Mouse (Mus musculus) fibroblast of lung, adult 2 months (primary cell): ENCODE measurements around the gene Snrnp35.
"Not testable (repeated sequence)": the region's sequence is repeated elsewhere in the genome, so short reads cannot be mapped to it uniquely, and the experiment has no call there.

Experiments used
- DNase-seq: peaks from one replicate; pipeline ENCODE4 v3.0.0-alpha.2; 2011; ENCODE audit warnings: low read depth

The Snrnp35 gene

DNA sequence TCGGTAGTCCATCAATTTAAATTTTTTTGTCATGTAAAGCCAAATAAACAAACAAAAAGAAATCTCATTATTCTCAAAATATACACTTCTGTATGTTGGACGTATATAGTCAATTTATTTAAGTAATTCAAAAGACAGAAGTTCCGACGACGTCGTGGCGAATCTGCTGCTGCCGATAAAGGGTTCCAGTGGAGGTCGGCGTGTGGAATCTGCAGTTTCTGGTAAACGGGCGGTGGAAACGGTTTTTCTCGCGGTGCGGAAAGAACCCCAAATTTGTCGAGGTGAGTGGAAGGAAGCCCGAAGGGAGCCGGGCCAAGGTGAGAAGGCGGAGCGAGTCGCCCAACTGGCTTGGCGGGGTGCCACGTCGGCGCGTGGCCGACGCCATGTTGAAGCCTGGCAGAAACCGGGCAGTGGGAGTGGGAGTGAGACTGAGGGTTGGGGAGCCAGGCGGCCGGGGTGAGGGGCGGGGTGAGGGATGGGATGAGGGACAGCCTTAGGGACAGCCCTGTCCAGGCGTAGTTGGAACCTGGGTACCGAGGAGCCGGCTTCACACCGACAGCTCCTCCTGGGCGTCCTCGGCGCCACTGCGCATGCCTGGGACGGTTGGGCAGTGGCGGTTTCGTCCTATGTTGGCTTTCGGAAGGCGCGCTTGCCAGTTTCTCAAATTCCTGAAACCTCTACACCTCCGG is at the start of gene Snrnp35:
Snrnp35 (plus strand) TSS at position 169 of the 689 bp plus-strand sequence.
- peak; percentile 85 for DNase-seq

DNA sequence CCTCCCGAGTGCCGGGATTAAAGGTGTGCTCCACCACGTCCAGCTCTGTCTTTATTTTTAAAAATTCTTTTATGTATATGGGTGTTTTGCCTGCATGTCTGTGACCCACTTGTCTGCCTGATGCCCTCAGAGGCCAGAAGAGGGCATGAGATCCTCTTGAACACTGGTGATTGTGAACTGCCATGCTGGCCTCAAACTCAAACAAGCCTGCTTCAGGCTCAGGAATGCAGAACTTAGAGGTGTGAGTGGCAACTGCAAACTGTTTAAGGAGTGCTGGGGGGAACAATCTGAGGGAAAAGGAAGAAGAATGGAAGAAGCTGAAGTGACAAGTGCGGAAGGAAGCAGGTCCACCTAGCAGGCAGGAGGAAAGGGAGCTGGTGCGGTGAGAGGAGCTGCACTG is 44.7 kb upstream of the Snrnp35 start:
- no peak for DNase-seq

DNA sequence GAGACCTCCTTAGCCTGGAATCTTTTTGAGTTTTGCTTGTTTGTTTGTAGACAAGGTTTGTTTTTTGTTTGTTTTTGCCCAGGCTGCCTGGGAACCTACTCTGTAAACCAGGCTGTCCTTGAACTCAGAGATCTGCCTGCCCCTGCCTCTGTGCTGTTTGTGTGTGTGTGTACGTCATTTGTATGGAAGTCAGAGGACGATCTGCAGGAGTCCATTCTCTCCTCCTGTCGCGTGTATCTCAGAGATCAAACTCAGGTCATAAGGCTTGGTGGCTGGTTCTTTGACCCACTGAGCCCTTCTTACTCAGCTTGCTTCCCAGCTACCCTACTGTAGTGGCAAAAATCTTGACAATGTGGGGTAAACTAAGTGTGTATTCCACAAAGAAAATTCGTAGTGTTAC is 44.2 kb upstream of the Snrnp35 start:
- no peak for DNase-seq

DNA sequence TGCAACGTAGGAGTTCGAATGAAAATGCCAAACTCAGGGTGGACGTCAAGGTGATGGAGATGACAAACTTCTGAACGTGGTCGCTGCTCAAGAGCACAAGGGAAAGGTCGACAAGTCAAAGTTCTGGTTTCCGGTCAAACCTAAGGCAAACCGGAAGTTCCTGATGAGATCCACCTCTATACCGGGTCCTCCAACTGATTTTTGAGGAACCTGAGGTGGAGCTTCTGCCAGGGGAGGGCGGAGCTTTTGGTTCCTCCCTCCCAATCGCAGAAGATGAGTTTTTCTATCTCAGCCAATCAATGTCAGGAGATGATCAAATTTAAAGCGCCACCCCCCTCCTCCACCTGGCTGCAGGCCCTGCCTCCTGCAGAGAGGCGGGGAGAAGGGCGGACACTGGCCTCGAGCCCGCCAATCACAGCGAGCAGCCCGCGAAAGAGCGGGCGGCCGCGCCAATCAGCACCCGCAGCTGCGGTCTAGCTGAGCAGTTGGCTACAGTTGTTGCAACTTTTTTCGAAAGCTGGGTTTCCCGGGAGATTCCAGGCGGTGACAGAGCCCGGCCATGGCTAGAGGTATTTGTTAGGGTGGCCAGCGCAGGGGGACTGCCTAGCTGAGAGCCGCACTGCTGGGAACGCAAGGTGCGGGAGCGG is 43.4 kb upstream of the Snrnp35 start, which contains the start of gene Kmt5a:
Kmt5a (plus strand) TSS at position 484 of the 647 bp plus-strand sequence.
- peak; percentile 87 for DNase-seq

DNA sequence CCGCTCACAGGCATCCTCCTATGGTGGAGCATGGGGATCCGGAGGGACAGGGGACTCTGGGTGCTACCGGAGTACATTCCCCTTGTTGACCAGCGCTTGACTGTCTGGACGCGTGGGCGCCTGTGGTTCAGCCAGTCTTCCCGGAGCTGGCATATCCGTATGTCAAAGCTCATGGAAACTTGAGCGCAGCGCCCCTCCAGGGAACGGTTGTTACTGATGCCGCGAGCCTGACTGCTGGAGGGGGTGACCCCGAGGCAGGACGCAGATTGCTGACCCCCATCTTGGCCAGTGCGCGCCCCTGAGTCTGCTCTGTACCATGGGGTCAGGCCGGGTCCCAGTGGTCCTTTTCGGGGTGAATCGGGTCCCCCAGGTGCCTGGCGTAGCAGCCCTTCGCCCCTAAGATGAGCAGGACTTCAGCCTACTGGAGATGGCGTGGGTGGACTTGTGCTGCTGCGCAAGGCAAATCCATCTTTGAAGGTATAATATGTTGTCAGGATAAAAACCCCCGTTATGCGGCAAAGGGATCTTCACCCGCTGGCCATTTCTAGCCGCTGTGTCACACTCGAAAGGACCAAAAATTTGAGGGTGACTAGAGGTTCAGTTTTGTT is 42.7 kb upstream of the Snrnp35 start:
- no peak for DNase-seq

DNA sequence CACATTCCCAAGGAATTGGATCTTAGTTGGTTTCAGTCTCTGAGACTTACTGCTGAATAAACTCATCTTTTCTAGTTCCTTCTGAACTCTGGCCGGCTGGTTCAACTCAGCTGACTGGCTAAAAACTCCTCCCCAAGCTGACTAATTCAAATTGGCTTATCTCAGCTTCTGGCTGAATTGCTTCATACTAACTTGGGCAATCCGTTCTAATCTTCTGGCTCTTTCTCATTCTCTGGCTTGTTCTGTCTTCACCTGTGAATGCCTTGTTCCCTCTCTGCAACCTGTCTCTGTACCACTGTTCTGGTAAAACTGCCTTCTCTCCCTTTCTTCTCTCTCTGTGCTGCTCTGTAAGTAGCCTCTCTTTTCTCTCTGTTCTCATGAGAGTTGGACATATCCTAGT is 40.3 kb upstream of the Snrnp35 start:
- no peak for DNase-seq

DNA sequence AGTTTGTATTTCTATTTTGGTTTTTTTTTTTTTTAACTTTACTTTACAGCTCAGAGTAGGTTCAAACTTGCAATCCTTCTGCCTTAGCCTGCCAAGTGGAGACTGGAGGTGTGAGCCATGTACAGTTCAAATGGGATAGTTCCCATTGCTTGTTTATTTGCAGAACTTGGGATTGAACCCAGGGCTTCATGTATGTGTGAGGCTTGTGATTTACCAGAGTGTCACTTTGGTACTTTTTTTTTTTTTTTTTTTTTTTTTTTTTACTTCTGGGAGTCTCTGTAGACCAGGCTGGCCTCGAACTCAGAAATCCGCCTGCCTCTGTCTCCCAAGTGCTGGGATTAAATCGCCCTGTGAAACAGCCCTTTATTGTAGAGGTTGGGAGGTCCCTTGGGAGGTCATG is 38.7 kb upstream of the Snrnp35 start:
- no peak for DNase-seq

DNA sequence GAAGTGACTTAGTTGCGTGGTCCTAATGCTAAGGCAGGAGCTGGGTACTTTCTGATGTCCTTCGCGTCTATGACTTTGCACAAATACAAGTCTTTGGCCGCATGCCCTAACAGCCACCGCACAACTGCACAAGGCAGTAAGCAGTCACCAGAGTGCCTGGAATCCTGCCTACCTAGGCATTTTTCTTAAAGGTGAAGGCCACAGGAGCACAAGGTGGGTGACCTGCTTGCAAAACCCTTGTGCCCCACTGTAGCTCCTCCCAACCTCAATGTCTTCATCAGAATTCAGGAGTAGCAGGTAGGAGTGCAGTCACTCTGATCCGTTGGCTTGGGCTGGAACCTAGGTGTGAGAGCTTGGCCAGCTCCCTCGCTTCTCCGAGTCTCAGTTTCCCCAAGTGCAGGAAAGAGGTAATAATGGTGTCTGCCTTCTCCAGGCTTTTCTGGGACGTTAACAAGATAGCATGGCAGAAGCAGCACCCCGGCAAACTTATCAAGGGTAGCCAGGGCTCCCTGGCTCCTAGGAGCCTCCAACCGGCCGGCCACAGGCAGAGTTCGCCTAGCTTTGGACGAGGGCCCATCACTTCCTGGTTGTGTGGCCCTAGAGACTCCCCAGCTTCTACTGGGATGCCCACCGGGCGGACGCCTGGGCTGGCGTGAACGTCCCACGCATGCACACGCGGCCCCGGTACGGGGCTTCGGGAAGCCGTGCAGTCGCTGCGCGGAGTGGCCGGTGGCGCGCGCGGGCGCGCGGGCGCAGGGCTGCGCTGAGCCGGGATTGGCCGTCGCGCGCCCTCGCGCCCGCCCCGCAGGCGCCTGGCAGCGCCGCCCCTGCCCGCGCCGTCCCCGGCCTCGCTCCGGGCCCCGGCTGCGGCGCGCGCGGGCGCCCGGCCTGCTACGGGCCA is 38.0 kb upstream of the Snrnp35 start:
- no peak for DNase-seq

DNA sequence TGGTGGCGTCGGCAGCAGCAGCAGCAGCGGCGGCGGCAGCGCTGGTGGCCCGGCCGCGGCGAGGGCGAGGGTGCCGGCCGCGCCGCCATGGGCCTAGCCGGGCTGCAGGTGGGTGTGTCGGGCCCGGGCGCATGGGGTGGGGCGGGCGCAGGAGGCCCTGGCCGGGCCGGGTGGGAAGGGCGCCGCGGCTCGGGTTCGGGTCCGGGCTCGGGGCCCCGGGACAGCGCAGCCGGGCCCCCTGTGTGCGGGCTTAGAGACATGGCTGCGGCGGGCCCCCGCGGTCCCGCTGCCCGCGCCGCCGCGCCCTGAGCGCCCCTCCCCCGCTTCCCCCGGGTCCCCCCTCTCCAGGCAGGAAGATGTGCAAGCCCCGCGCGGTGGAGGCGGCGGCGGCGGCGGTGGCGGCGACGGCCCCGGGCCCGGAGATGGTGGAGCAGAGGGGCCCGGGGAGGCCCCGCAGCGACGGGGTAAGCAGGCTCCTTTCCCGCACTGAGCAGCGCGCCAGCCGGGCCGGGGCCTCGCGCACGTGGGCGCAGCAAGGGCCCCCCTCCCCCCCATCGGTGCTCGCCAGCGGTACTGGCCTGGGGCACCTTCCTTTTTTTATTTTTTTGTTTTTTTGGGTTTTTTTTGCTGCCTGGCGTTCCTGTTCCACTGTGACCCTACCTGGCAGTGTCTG is 37.2 kb upstream of the Snrnp35 start:
- DNase-seq = no peak

DNA sequence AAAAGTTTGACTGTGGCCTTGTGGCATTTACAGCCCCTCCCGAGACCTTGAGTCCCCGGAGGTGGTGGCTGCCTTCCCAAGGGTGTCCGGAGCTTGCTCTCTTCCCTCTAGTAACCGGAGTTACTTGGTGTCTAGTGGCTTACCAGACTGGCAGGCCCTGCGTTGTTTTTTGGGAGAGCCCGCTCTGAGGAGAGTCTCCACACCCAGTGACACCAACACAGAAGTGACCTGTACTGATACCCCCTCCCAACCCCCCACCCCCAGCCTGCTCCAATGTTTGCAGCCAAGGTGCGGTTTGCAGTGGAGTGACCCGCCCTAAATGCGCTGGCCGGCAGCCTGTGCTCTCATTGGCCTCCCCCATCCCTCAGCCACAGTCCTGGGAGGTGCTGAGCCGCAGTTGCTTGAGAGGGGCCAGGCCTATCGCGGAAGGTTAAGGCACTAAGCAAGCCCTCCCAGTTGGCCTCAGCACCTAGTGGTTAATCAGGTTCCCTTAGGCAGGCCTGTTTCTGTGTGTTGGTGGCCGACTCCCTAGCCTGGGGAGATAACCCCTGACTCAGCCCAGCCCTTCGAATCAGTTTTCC is 36.5 kb upstream of the Snrnp35 start:
- DNase-seq = peak; percentile 88

DNA sequence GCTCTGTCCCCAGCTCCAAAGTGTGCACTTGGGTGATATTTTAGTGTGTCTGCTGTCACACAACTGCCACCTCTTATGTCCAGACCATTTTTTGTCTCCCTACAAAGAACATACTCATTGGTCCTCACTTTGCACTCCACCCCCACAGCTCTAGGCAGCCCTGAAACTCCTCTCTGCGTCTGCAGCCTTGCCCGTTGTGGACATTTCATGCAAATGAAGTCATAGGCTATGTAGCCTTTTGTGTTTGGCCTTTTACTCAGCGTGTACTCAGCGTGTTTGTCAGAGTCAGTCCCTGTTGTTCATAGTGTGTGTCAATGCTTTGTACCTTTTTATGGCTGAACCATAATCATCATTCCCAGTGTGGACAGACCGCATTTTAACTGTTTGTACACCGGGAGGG is 33.4 kb upstream of the Snrnp35 start:
- DNase-seq = no peak

DNA sequence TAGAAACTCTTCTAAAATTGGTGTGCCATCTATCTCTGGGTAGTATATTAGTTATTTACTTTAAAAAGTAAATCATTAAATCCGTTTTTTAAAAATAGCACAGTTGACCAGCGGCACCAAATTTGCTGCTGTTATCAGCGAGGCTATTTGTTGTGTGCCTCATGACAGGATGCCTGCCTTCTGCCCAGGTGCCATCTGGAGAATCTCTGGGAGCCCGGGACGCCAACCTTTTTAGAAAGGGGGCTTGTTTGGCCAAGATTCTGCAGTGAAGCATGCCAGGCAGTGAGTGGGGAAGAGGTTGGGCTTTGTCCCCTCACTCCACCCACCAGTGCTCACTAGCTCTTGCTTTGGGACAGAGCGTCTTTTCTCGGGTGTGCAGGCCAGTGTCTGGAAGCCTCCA is 32.9 kb upstream of the Snrnp35 start:
- DNase-seq = no peak

DNA sequence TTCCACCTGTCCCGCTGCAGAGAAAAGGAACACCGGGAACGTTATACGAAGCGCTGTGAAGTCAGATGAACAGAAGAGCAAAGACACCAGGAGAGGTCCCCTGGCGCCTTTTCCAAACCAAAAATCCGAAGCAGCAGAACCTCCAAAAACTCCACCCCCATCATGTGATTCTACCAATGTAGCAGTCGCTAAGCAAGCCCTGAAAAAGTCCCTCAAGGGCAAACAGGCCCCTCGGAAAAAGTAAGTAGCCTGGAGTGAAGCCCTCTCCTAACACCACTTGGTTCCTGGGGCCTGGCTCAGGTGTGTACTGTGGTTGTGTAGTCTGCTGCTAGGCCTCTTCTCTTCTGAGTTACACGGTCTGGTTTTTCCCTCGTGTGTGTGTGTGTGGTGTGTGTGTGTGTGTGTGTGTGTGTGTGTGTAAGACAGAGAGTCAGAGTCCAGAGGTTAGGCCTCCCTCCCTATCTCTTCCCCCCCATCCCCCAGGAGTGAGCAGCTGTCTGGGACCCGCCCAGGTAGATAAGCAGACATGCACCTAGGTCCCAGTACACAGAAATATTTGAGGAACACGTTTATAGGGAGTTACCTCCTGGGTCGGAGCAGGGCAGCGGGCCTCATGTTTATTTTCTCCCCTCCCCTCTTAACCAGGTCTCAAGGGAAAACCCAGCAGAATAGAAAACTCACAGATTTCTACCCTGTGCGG is 32.1 kb upstream of the Snrnp35 start:
- no peak for DNase-seq

DNA sequence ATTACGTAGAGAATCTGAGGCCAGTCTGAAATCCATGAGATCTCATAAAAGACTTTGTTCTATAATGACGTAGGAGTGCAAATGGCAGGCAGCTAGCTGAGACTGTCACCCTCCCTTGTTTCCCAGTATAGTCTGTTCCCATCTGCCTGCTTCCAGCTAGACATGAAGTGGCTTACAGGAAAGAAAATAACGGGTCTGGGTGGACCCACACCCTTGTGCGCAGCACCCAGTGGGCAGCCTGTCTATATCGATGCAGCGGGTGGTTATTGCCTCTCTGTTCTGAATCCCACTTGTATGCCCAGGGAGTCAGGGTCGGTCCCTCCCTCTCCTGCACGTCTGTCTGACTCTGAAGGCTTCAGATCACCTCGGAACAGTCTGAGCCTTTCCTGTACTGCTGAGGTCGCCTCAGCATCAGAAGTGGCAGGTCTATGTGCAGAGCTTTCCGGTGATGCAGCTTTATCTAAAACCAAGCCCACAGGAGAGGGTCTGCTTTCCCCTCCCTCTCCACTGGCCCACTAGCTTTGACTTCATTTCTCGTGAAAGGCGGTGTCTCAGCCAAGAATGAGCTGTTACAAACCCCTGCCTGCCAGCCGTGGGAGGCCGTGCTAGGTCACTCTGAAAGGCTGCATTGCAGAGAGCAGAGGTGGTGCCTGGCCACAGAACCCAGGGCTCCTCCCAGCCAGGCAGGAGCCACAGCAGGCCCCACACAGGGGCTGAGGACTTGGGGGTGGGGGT is 30.3 kb upstream of the Snrnp35 start:
- no peak for DNase-seq

DNA sequence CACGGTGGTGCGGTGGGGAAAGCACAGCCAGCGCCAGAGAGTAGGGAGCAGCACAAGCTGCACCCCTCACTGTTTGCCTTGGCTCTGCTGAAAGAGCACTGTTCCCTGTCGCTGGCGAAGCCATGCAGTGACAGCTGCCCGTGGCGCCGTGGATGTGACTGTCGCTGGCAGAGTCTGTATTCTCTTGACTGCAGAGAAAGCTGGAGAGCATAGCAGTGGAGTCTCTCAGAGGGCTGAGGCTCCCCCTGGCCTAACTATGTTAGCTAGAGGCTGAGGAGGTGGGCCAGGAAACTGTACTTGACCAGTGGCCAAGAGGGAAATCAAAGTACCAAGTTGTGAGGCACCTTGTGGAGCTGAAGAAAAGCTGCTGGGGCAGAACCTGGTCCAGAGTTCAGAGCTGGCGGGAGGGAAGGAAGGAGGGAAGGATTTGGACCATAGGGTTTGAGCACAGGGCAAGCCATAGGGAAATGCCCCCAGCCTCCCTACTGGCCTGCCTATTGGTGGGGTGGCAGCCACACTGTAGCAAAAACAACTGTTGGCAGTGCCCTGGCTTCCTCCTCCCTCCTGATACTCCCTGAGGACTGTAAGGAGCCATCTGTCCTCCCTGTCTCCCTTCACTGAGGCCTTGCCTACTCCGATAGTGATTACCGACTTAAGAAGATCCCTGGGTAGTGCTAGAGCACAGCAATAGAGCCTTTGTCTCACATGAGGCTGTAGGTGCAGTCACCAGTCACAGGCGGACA is 29.4 kb upstream of the Snrnp35 start:
- DNase-seq = no peak

DNA sequence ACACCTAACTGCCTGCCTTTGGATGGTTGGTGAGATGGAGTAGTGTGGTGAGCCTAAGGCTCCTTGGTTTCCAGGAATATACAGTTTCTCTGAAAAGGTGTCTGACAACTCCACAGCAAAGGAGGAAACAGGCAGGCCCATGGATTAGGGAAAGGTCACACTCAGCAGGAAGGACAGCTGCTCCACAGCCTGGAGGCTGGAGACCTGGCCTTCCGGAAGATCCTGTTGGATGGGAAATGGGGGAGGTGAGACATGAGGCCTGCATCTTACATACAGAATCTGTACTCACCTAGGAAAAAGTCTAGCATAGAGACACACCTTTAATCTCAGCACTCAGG is 28.9 kb upstream of the Snrnp35 start:
- no peak for DNase-seq

DNA sequence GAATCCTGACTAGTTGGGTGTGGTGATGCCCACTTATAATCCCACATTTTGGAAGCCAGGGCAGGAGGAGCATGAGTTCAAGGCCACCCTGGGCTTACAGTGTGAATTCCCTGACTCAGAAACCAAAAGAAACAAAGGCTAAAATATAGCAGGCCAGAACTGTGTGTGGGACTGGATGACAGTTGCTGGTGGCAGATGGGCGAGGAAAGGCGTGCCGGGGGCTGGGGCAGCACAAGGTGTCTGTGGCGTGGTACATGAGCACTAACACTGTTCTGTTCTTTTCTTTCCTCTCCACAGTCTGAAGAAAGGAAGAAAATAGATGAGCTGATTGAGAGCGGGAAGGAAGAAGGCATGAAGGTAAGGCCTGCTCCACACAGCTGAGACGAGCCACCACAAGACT is 26.2 kb upstream of the Snrnp35 start:
- no peak for DNase-seq

DNA sequence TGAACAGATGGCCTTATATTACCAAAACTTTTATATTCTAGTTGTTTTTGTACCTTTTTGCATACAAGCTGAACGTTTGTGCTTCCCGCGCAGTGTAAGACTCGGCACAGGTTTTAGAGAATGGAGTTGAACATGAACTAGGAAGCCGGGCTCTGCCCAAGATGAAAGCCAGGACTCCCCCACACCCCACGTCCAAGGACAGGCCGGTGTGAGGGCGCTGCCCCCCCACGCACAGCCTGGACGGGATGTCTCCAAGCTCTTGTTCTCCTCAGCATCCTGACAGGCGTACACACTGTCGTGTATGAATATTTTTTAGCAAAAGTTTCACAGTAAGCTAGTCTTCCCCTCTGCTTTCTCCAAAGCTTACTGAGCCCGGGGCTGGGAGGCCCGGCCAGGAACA is 22.0 kb upstream of the Snrnp35 start:
- DNase-seq = not testable (repeated sequence)

DNA sequence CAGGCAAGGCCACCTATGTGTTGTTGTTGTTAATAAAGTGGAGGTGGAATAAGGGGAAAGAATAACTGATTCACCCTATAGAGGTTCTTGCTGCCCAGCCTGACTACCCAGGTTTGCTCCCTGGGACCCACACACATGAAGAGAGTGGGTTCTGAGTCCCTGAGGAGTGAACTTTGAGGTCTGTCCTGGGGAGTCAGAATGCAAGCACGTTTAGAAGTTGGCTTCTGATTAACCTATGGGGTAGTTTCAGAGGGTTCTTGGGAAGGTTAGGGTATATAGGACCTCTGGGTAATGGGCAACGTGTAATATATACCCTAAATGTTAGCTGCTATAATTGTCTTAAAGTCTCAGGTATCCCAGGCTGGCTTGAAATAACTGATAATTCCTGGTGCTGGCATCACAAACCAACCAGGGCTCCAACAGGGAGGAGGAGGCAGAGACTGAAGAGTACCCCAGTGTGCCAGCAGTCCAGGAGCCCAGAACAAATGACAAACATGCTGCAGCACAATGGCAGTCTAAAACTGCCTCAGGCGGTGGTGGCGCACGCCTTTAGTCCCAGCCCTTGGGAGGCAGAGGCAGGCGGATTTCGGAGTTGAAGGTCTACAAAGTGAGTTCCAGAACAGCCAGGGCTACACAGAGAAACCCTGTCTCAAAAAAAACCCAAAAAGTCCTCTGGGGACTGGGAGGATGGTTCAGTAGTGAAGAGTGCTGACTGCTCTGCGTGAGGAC is 20.5 kb upstream of the Snrnp35 start:
- DNase-seq = no peak
